Mouse (Mus musculus) embryonic facial prominence, embryonic 15.5 days (tissue): Measurements from ENCODE around the gene Gpr68. TPM values are rescaled to one million over a fixed set of nuclear protein-coding genes. Genes with fewer than 3 reads are reported as not detected.

Experiments used
- ATAC-seq: fragments of 200-750 bp; cut with Nextera tagmentation; 2 replicates; pipeline ENCODE4 v1.8.0; 2017; ENCODE audit warnings: low read depth, moderate TSS enrichment; ENCODE audit not compliant: insufficient number of reproducible peaks, low FRiP score, low TSS enrichment
- H3K27ac ChIP-seq: fragments of 300-500 bp; sonication (generic); replicated peaks from 2 replicates; pipeline ENCODE4 v1.5.1; 2015; ENCODE audit warnings: mild to moderate bottlenecking, inconsistent platforms
- H3K27me3 ChIP-seq: fragments of 300-500 bp; sonication (generic); 2 replicates; pipeline ENCODE4 v1.6.1; 2015; ENCODE audit warnings: inconsistent platforms
- H3K36me3 ChIP-seq: fragments of 300-500 bp; sonication (generic); 2 replicates; pipeline ENCODE4 v1.6.1; 2015; ENCODE audit warnings: mild to moderate bottlenecking, inconsistent platforms
- H3K4me1 ChIP-seq: fragments of 300-500 bp; sonication (generic); 2 replicates; pipeline ENCODE4 v1.6.1; 2015; ENCODE audit warnings: inconsistent platforms
- H3K4me2 ChIP-seq: fragments of 300-500 bp; sonication (generic); replicated peaks from 2 replicates; pipeline ENCODE4 v1.6.1; 2015; ENCODE audit warnings: mild to moderate bottlenecking, inconsistent platforms
- H3K4me3 ChIP-seq: fragments of 300-500 bp; sonication (generic); replicated peaks from 2 replicates; pipeline ENCODE4 v1.5.1; 2015; ENCODE audit warnings: mild to moderate bottlenecking, inconsistent platforms
- H3K9ac ChIP-seq: fragments of 300-500 bp; sonication (generic); 2 replicates; pipeline ENCODE4 v1.6.1; 2015; ENCODE audit warnings: inconsistent platforms
- H3K9me3 ChIP-seq: fragments of 300-500 bp; sonication (generic); replicated peaks from 2 replicates; pipeline ENCODE4 v1.6.1; 2016; ENCODE audit warnings: inconsistent platforms
- WGBS: fragments of 180-500 bp; shearing (Covaris S2); methylation state at CpG from one replicate; pipeline ENCODE4 v1.1.7; 2015; 5-methylcytosine and 5-hydroxymethylcytosine counted together
- polyA plus RNA-seq: library from polyadenylated mRNA; unstranded; fragments of >200 nt; fragmentation: Nextera tagmentation; extraction: Ambion mirVana; gene quantifications from 2 replicates; pipeline ENCODE4 v1.2.1, GENCODE M21; 2015

Gpr68 gene
- polyA plus RNA-seq, 1 experiment from 2014 or later: 0.65 TPM

- Histone ChIP-seq H3K36me3 (no peaks in the 10 kb centered on the region), H3K27me3 (no peaks in the 10 kb centered on the region), H3K27ac (no peak overlapping the region), H3K4me2 (no peak overlapping the region), H3K4me1 (0 out of 2 replicates have a peak, but pooled peaks cover 6% of the 10 kb centered on the region), H3K9ac (no peak overlapping the region), H3K9me3 (no peaks in the 10 kb centered on the region), H3K4me3 (no peak overlapping the region)
- 82% methylated on average over 8 of the region's 8 CpGs for whole genome bisulfite sequencing
- ATAC-seq: no peak
Observed at GRCm38 (mm10) chr12:100867097-100867496, 40.9 kb downstream of the Gpr68 start.

- no peak overlapping the region for H3K27ac ChIP-seq
- H3K4me2 ChIP-seq: no peak overlapping the region
- H3K4me3 ChIP-seq: no peak overlapping the region
- no peaks in the 10 kb centered on the region for H3K36me3 ChIP-seq
- no peaks in the 10 kb centered on the region for H3K9me3 ChIP-seq
- ATAC-seq: no peak
- no peaks in the 10 kb centered on the region for H3K27me3 ChIP-seq
- 0 out of 2 replicates have a peak, but pooled peaks cover 6% of the 10 kb centered on the region for H3K4me1 ChIP-seq
- no peak overlapping the region for H3K9ac ChIP-seq
- WGBS: 64% methylated on average over 11 of the region's 11 CpGs
Observed at GRCm38 (mm10) chr12:100865509-100866078, 42.4 kb downstream of the Gpr68 start.

GRCm38 (mm10) chr12:100865072-100865471 lies 42.9 kb downstream of the Gpr68 start:
- H3K36me3 ChIP-seq: no peaks in the 10 kb centered on the region
- no peak overlapping the region for H3K9ac ChIP-seq
- no peaks in the 10 kb centered on the region for H3K27me3 ChIP-seq
- H3K4me1 ChIP-seq: 0 out of 2 replicates have a peak, but pooled peaks cover 6% of the 10 kb centered on the region
- H3K4me3 ChIP-seq: no peak overlapping the region
- no peak overlapping the region for H3K4me2 ChIP-seq
- no peaks in the 10 kb centered on the region for H3K9me3 ChIP-seq
- H3K27ac ChIP-seq: no peak overlapping the region
- ATAC-seq: no peak

- Histone ChIP-seq H3K27me3 (no peaks in the 10 kb centered on the region), H3K4me1 (0 out of 2 replicates have a peak, but pooled peaks cover 2% of the 10 kb centered on the region), H3K27ac (no peak overlapping the region), H3K9me3 (no peaks in the 10 kb centered on the region), H3K4me2 (no peak overlapping the region), H3K9ac (no peak overlapping the region), H3K36me3 (no peaks in the 10 kb centered on the region), H3K4me3 (no peak overlapping the region)
- 77% methylated on average over 3 of the region's 3 CpGs for WGBS
- ATAC-seq: no peak
Observed at GRCm38 (mm10) chr12:100862856-100863446, 45.0 kb downstream of the Gpr68 start.

- Histone ChIP-seq H3K4me2 (no peak overlapping the region), H3K36me3 (no peaks in the 10 kb centered on the region), H3K4me1 (no peaks in the 10 kb centered on the region), H3K27ac (no peak overlapping the region), H3K27me3 (no peaks in the 10 kb centered on the region), H3K9ac (no peak overlapping the region), H3K9me3 (no peaks in the 10 kb centered on the region), H3K4me3 (no peak overlapping the region)
- WGBS: 80% methylated on average over 3 of the region's 3 CpGs
- ATAC-seq: no peak
Observed at GRCm38 (mm10) chr12:100862272-100862671, 45.7 kb downstream of the Gpr68 start.

- no peak overlapping the region for H3K4me3 ChIP-seq
- H3K9me3 ChIP-seq: no peaks in the 10 kb centered on the region
- H3K4me1 ChIP-seq: no peaks in the 10 kb centered on the region
- no peak overlapping the region for H3K27ac ChIP-seq
- no peak overlapping the region for H3K9ac ChIP-seq
- ATAC-seq: no peak
- no peaks in the 10 kb centered on the region for H3K27me3 ChIP-seq
- H3K4me2 ChIP-seq: no peak overlapping the region
- WGBS: 58% methylated on average over 7 of the region's 7 CpGs
- H3K36me3 ChIP-seq: no peaks in the 10 kb centered on the region
Observed at GRCm38 (mm10) chr12:100857791-100858190, 50.2 kb downstream of the Gpr68 start.

- WGBS: 73% methylated on average over 2 of the region's 2 CpGs
- H3K4me1 ChIP-seq: no peaks in the 10 kb centered on the region
- H3K36me3 ChIP-seq: no peaks in the 10 kb centered on the region
- no peak overlapping the region for H3K9ac ChIP-seq
- no peak overlapping the region for H3K4me3 ChIP-seq
- H3K27me3 ChIP-seq: no peaks in the 10 kb centered on the region
- H3K4me2 ChIP-seq: no peak overlapping the region
- no peaks in the 10 kb centered on the region for H3K9me3 ChIP-seq
- no peak for ATAC-seq
- no peak overlapping the region for H3K27ac ChIP-seq
Observed at GRCm38 (mm10) chr12:100856337-100856736, 51.7 kb downstream of the Gpr68 start.

- H3K27ac ChIP-seq: no peak overlapping the region
- H3K27me3 ChIP-seq: no peaks in the 10 kb centered on the region
- H3K4me1 ChIP-seq: no peaks in the 10 kb centered on the region
- H3K9me3 ChIP-seq: no peaks in the 10 kb centered on the region
- 77% methylated on average over 3 of the region's 3 CpGs for WGBS
- no peak overlapping the region for H3K4me3 ChIP-seq
- H3K4me2 ChIP-seq: no peak overlapping the region
- ATAC-seq: no peak
- no peaks in the 10 kb centered on the region for H3K36me3 ChIP-seq
- no peak overlapping the region for H3K9ac ChIP-seq
Observed at GRCm38 (mm10) chr12:100852370-100852769, 55.6 kb downstream of the Gpr68 start.

GRCm38 (mm10) chr12:100849421-100850138 lies 58.4 kb downstream of the Gpr68 start:
- H3K27ac ChIP-seq: no peak overlapping the region
- no peak overlapping the region for H3K4me3 ChIP-seq
- 77% methylated on average over 7 of the region's 7 CpGs for WGBS
- H3K36me3 ChIP-seq: no peaks in the 10 kb centered on the region
- H3K9me3 ChIP-seq: no peaks in the 10 kb centered on the region
- no peak for ATAC-seq
- no peaks in the 10 kb centered on the region for H3K27me3 ChIP-seq
- no peak overlapping the region for H3K9ac ChIP-seq
- H3K4me2 ChIP-seq: no peak overlapping the region
- no peaks in the 10 kb centered on the region for H3K4me1 ChIP-seq

GRCm38 (mm10) chr12:100847437-100848080 lies 60.4 kb downstream of the Gpr68 start:
- Histone ChIP-seq H3K4me3 (no peak overlapping the region), H3K4me2 (no peak overlapping the region), H3K27ac (no peak overlapping the region), H3K27me3 (no peaks in the 10 kb centered on the region), H3K36me3 (no peaks in the 10 kb centered on the region), H3K9ac (no peak overlapping the region), H3K9me3 (no peaks in the 10 kb centered on the region), H3K4me1 (no peaks in the 10 kb centered on the region)
- WGBS: 74% methylated on average over 11 of the region's 11 CpGs
- no peak for ATAC-seq

- WGBS: 26% methylated on average over 1 of the region's 1 CpGs
- no peak overlapping the region for H3K9ac ChIP-seq
- ATAC-seq: no peak
Observed at GRCm38 (mm10) chr12:100846566-100846965, 61.4 kb downstream of the Gpr68 start.

More at GRCm38 (mm10) chr12:100846566-100846965, 61.4 kb downstream of the Gpr68 start:
- Histone ChIP-seq H3K27me3 (no peaks in the 10 kb centered on the region), H3K27ac (no peak overlapping the region), H3K4me1 (no peaks in the 10 kb centered on the region), H3K36me3 (no peaks in the 10 kb centered on the region), H3K4me3 (no peak overlapping the region), H3K4me2 (no peak overlapping the region), H3K9me3 (no peaks in the 10 kb centered on the region)
